Mouse (Mus musculus): ENCODE data around the gene Gm13420. TPM values are rescaled to one million over a fixed set of nuclear protein-coding genes. Genes with fewer than 3 reads are reported as not detected.
"Not testable (repeated sequence)": the region's sequence is repeated elsewhere in the genome, so short reads cannot be mapped to it uniquely, and the experiment has no call there.

Gm13420 gene
- total RNA-seq (2021): 1 to 10 TPM; 1.2 to 1.7 TPM

DNA sequence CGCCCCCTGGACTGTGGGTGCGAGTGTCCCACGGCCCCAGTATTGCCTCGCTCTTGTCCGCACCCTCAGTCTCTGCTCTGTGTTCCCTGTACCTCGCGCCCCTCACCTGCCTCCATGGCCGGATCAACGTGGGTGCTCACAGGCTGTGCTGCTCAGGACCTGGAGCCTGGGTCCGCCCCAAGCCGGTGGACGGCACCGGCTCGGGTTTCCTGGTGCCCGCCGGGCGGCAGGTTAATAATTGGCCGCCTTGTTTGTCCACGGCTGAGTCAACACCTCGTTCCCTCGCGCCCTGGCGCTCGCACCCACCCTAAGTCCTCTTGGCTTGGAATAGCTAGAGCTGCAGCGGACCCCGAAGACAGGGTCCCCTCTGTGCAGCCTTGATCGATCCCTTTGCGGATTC, at the start of gene Gm13420:
Gm13420 (minus strand) TSS at position 189 of the 400 bp plus-strand sequence.
- intact Hi-C loops (cut with DNase I): no loop called here
- no peak for DNase-seq

DNA sequence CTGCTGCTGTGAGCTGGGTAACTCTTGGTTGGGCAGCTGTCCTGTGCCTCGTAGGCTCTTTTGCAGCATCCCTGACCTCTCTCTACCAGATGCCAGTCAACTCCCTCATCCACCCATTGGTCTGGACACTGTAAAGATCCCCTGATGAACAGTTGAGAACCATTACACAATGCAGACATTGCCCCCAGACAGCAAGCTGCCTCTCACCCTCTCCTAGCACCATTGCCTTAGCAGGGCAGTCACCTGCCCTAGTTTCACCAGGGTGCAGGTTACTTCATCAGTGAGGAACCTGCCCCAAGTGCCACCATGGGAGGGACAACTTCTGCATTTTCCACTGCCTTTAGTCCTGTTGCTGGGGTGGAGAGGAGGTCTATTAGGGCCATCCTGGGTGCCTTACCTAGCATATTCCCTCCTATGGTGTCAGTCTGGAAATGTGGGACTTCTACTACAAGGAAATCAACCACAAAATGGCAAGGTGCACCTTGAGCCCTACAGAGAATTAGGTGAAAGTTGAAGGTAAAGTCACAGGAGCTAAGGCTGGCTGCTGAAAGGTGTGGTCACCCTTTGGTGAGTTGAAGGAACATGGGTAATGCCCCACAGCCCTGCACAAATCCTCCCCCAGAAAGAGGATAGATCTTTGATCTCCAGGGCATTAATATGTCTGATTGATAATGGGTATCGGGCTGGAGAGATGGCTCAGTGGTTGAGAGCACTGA, 41.4 kb upstream of the Gm13420 start:
- intact Hi-C loops (cut with DNase I): no loop called here
- no peak for DNase-seq

DNA sequence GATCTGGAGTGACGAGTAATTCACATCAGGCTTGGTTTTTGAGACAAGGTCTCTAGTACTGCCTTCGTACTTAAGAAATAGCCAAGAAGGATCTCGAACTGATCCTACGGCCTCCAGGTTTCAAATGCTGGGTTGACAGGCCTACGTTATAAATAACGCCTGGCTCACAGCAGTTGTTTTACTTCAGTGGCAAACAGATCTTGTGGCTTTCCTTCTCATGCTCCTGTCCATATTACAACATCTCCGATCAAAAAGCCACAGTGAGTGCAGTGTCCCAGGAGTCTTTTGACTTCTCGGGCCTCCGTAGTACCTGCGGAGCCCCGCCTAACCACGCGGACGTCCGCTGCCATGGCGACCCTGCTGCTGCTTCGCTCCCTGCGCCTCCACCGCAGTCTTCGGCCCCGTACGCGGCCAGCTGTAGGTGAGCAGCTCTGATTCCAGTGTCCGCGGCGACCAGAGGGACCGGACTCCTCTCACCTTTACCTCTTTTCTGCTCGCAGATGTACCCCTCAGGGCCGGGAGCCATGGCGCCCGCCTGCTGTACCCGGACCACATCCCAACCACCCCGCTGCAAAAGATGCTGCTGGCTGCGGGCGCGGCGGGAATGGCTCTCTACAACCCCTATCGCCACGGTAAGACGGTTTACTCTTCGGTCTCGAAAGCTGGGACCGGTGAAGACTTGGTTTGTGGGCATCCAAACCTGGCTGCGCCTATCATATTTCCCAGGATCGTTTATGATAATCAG, 36.6 kb upstream of the Gm13420 start, which contains the start of gene Trub2:
Trub2 (minus strand) TSS at position 566 of the 745 bp plus-strand sequence.
- intact Hi-C loops (cut with DNase I): no loop called here
- peak; percentile 77 for DNase-seq

DNA sequence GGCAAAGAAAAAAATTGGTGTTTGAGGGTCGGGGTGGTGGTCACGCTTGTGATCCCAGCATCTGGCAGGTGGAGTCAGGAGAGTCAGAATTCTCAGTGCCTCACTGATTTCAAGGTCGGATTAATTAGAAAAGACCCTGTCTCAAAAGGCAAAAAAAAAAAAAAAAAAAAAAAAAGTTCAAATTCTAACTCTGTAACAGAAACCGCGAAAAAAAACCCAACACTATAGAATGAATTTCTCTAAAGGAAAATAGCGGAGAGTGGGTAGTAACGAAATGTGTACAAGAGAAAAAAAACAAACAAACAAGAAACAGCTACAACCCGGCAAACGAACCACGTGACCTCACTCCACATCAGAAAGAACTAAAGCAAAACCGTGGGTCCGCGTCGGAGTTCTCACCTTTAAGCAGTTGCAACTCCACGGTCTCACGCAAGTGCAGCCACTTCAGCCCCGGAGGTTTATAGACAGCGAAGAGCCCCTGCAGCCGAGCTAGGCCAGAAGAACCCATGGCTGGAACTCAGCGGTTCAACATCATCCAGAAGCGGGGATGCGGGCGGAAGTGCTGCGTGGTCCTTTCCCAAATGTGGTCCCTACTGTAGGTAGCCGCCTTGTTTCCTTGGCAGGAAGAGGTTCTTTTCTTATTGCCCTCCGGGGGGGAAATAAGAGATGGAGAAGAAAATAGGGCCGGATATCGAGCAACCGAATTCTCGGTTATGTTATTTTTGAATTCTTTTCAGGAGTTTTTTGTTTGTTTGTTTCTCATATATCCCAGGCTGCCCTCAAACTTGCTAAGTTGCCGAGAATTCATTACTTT, 35.8 kb upstream of the Gm13420 start, which contains the start of gene Coq4:
Coq4 (plus strand) TSS at position 390 of the 814 bp plus-strand sequence.
- intact Hi-C loops (cut with DNase I): no loop called here
- DNase-seq: peak; percentile 88

DNA sequence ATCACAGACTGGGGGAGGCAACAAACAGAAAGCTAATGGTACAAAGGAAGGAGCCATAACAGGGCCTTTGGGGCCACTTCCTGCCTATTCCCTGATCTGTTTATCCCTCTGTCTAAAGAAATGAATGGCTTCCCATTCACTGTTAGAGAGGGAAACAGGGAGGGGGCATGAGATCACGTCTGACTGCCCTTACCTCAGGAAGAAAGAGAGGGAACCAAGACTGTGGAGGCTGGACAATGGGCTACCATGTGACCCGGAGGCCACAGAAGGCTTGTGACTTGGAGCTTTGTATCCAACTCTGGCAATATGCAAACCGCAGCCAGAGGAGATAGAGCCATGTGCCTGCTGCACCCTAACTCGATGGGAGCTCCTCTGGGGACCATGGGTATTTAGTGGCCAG, 32.8 kb upstream of the Gm13420 start:
- no peak for DNase-seq
- intact Hi-C loops (cut with DNase I): no loop called here

DNA sequence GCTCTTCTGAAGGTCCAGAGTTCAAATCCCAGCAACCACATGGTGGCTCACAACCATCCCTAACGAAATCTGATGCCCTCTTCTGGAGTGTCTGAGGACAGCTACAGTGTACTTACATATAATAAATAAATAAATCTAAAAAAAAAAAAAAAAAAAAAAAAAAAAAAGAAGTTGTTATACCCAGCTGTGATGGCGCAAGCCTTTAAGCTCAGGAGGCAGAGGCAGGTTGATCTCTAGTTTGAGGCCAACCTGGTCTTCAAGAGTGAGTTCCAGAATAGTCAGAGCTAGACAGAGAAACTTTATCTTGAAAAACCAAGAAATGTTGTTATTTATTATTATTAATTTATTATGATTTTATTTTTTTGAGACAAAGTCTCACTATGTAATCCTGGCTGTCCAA, 29.8 kb upstream of the Gm13420 start:
- DNase-seq; intact Hi-C loops (cut with DNase I): not testable (repeated sequence)

DNA sequence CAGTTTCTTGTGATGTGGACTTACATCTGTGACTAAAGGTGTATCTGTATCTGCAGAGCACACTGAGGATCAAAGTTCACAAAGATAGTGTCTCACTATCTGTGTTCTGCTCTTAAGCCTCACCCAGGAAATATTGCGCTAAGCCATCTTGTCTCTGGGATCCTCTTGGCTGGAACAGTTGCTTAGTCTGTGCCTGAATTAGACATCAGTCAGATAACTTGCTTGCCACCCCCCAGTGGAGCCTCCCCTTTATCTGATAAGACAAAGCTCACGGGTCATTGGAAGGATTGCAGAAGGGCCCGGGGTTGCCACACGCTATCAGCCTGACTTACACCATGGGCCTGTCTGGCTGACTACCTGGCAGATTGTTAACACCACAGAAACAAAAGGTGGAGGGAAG, 21.8 kb upstream of the Gm13420 start:
- no peak for DNase-seq
- intact Hi-C loops (cut with DNase I): no loop called here

DNA sequence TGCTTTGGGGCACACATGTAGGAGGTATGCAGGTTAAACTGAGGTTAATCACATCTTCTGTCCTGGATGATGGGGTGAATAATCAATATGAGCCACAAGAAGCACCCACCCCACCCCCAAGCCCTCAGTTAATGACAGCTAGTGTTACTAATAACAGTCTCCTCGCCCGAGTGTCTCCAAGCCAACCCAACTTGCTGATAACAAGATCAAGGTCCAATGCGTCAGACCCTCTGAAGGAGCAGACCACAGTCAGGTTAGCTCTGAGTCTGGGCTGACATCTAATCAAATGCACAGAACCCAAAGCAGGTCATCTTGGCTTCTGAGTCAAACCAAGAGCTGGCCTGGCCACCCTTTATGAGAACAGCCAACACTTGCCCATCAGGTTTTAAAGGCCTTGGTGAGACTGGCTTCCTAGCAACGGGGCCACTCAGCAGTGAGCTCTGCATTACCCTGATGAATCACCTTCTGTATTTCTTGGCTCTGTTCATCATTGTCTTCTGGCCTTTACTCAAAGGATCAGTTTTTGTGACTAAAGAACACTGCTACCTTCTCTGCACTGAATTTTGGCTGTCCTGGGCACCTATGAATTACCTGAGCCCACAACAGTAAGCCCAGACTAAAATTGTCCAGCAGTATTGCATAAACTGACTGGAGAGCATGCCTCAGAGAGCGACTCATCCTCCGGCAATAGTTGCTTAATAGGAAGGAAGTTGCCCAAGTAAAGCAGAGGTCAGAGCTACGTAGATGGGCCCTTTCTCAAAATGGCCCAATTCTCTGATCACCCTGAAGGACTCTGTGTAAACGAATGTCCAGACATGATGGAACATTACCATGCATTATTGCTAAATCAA, 20.4 kb upstream of the Gm13420 start:
- no peak for DNase-seq
- intact Hi-C loops (cut with DNase I): no loop called here

DNA sequence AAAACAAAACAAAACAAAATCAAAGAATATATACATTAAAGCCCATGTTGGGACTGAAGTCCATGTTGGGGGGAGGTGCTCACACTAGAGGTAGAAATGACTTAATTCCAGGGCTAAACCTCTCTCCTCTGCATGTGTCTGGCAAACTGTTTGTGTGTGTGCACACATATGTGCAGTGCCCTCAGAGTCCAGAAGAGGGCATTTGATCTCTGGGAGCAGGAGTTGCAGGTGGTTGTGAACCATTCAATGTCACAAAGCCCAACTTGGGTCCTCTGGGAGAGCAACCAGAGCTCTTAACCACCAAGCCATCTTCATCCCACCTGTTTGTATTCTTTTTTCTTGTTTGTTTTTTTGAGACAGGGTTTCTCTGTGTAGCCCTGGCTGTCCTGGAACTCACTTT, 18.7 kb upstream of the Gm13420 start:
- intact Hi-C loops (cut with DNase I): no loop called here

DNA sequence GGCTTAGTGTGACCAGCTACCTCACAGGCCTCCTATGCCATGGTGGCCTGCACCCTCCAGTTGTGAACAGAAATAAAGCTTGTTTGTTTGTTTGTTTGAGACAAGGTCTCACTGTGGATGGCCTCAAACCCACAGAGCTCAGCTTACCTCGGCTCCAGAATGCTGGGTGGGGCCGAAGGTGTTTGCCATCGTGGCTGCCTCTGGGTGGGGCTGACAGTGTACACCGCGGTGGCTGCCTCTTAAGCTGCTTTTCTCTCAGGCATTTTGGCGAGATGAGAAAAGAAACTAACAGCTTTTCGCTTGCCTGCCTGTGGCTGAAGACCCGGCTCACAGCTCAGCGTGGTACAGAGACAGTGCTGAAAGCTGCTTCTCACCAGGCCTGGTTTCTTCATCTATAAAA, 17.4 kb upstream of the Gm13420 start:
- DNase-seq: no peak
- intact Hi-C loops (cut with DNase I): no loop called here

More for the DNA sequence above, 18.7 kb upstream of the Gm13420 start:
- DNase-seq: no peak

DNA sequence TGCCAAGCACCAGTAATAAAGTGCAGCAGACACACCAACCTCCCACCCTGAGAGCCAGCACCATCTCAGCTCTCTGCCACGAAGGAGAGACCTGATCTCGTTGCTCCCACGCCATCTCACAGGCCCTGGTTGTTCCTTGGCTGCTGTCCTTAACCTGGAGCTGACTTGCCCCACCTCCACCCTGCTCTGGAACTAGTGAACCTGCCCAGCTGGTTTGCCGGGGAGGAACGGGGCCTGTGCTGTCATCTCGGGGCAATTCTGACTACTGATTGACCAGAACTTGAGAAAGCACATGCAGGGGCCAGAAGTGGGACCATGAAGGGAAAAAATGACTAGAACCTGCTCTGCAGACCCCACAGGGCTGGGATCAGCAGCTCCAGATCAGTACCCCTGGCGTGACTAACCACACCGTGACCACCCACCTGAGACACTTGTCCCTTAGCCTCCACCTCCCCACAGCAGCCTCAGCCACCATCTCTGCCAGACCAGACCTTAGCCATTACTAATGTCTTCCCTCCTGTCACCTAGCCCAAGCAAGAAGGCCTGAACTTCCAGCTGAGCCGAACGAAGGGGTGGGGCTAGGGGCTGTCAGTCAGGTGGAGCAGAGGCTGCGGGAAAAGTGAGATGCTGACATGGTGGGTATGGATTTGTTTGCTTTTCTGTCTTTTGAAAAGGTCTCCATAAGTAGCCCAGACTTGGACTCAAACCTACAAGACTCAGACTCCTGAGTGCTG, 16.7 kb upstream of the Gm13420 start:
- DNase-seq: no peak
- intact Hi-C loops (cut with DNase I): no loop called here

DNA sequence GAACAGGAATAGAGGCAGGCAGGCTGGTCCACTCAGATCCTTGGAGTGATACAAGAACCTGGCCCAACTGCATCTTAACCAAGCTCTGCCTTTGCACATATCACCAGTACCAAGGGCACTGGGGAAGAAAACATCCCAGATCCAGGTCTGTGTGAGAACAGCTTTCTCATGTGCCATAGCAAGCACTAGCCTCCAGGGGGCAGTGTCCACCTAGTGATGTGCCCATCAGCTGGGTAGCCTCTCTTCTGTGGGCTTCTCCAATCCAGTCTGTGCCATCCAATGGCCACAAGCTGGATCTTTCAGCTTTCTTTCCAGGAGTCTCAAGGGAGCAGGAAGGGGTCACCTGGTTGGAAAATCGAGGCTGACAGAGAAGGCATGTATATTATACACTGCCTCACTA, 13.3 kb upstream of the Gm13420 start:
- intact Hi-C loops (cut with DNase I): no loop called here
- peak; percentile 69 for DNase-seq

DNA sequence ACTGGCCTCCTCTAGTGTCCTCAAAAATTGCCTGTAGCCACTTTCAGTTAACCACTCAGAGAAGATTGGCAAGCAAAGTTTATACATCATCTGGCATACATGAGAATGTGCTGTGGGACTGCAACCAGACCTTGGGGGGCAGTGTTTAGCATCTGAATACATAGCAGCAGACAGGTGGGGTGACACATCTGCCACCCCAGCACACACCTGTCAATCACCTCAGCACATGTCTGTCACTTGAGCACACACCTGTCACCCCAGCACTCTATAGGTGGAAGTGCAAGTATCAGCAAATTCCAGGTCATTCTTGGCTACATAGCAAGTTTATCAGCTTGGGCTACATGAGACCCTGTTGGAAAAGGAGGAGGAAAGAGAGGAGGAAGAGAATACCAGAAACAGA, 4.2 kb upstream of the Gm13420 start:
- no peak for DNase-seq
- intact Hi-C loops (cut with DNase I): no loop called here

DNA sequence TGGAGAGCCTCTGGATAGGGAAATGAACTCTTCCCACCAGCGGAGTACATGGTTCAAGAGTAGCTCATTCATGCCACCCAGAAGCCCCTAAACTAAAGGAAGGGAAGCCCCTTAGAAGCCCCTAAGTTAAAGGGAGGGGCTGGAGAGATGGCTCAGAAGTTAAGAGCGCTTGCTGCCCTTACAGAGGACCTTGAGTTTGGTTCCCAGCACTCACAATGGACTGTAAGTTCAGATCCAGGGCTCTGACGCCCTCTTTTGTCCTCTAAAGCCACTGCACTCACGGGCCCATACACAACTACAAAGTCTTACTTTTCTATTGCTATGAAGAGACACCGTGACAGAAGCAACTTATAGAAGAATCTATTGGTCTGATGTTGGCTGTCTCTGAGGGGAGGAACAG, 912 bp upstream of the Gm13420 start:
- intact Hi-C loops (cut with DNase I): no loop called here
- no peak for DNase-seq

DNA sequence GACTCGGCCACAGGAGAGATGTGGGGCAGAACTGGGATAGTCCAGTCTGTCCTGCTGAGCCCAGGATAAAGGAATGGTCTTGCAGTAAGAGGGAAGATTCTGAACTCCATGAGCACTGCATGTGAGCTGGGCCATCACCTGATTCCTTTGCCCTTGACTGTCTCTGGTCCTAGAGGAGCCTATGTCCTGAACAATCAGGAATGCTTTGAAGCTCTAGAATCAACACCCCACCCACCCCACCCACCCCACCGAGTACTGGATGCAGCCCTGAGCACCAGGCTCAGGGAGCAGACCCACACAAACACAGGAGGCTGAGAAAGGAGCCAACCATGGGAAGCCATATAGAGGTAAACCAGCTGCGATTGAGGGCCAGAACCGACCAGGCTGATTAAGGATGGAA, 3.0 kb downstream of the Gm13420 start:
- intact Hi-C loops (cut with DNase I): no loop called here
- no peak for DNase-seq

DNA sequence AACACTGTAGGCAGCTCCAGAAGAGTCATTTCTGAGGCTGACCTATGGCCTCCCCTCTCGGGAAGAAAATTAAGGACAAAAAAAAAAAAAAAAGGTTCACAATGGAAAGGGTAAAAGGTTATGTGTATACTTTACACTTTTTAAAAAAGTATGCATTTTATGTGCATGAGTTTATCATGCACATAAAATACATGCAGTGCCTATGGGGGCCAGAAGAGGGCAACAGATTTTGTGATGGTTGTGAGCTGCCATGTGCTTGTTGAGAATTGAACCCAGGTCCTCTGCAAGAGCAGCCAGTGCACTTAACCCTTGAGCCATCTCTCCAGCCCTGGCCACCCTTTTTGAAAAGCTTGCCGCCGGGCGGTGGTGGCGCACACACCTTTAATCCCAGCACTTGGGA, 3.6 kb downstream of the Gm13420 start:
- no peak for DNase-seq
- intact Hi-C loops (cut with DNase I): no loop called here

DNA sequence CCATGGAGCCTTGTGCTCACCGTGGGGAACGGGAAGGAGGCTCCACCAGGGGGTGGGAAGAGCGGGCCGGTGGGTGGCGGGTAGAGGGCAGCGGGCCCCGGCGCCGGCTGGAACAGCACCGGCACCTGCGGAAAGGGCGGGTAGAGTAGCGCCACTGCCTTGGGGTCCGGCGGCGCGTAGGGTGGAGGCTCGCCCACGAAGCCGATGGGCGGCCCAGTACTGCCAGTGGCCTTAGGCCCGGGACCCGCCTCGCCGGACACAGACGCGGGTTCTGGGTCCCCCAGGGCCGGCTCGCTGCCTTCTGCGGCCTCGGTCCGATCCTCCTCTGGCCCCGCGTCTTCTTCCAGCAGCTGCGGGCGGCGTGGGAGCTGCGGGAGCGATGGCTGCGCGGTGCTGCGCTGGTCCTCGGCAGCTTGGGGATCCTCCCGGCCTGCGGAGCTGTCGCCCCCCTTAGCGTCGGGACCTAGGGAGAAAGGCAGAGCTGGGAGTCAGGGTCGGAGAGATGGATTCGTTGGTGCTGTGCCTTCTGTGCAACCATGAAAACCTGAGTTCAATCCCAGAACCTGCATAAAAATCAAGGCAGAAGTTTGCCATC, 4.2 kb downstream of the Gm13420 start:
- no peak for DNase-seq
- intact Hi-C loops (cut with DNase I): no loop called here

DNA sequence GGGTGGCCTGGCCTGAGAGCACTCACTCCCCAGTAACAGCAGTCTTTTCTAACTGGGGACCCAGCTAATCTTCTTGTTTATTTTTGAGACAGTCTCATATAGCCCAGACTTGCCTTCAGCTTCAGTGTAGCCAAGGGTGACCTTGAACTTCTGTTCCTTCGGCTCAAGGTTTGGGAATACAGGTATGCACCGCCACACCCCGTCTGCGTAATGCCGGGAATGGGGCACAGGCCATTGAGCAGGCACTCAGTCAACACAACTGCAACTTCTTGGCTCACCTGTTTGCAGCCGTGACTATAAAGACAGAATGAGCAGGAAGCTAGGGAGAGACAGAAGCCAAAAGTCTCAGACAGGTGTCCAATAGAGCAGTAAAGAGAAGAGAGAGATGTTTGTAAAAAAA, 7.2 kb downstream of the Gm13420 start:
- intact Hi-C loops (cut with DNase I): no loop called here

DNA sequence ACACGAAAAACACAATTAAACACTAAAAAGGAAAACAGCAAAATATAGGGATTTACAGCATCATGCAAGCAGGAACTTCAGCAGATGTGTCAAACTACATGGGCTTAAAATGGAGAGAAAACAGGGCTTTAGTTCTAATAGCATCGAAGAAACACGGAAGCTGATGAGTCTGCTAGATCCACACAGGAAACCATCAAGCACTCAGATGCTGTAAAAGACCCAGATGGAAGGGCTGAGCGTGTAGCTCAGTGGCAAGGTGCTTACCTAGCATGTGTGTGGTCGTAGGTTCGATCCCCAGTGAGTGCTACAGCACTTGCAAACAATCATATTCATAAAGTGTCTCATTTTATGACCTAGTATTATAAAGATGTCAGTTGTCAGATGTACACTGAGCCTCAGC, 10.3 kb downstream of the Gm13420 start:
- DNase-seq: no peak
- intact Hi-C loops (cut with DNase I): no loop called here

More for the DNA sequence above, 7.2 kb downstream of the Gm13420 start:
- DNase-seq: no peak
